Mouse (Mus musculus) adrenal gland, postnatal 25 days (tissue): ENCODE measurements around the gene Mtch1. TPM values are rescaled to one million over a fixed set of nuclear protein-coding genes. Genes with fewer than 3 reads are reported as not detected.
"Not testable (repeated sequence)": the region's sequence is repeated elsewhere in the genome, so short reads cannot be mapped to it uniquely, and the experiment has no call there.

ENCODE experiments used
- DNase-seq: peaks from one replicate; pipeline ENCODE4 v3.0.0; 2021; ENCODE audit warnings: mixed read lengths
- long read RNA-seq: library from polyadenylated mRNA; stranded (forward); transcript quantifications from one replicate; pipeline ENCODE4 v2.0.0, GENCODE M21; 2021
- total RNA-seq: library from RNA; stranded (reverse); gene quantifications from 2 replicates; pipeline ENCODE4 v1.2.3, GENCODE M21; 2021

The Mtch1 gene
- 231 and 242 TPM in 2 replicates for total RNA-seq
- long read RNA-seq, transcript Mtch1-207 (13 exons, 1,093 nt), result minor isoform, 14 of 776 reads
- long read RNA-seq, transcript Mtch1-202 (12 exons, 1,897 nt), result major isoform, 440 of 776 reads
- long read RNA-seq, transcript Mtch1-201 (12 exons, 1,952 nt), result minor isoform, 268 of 776 reads
- long read RNA-seq, transcript Mtch1-218 (1 exons, 2,292 nt), result minor isoform, 6 of 776 reads
- long read RNA-seq, partial matches to known transcripts, result 7 of 776 reads
- long read RNA-seq, other reads (novel, unspliced or antisense), result 24 of 776 reads

DNA sequence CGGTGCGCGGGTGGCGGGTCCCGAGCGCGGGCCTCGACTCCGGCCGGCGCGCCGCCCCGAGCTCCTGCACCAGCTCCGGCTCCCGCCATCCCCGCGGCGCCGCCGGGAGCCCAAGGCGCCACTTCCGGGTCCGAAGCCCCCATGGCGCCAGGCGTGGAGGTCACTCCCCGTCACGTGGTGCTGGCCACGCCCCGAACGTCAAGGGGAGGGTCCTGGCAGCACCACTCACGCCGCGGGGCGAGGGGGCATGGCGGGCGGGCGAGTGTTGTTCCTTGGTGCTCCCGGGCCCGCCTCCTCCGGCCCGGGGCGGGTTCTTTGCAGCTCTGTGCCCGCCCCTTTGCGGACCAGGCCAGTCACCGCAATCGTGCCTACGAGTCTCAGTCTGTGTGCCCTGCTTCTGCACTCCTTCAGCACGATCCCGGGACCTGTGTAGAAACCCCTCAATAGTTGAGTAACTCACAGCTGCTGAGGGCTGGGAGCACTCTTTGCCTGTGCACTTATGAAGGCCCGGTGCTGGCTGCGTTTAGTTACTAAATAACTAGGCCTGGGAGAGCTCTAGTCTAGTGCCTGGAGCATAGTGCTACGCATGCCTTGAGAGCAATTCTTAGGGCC is at the start of gene Mtch1:
Mtch1 (minus strand) TSS at position 290 of the 612 bp plus-strand sequence.
- peak; percentile 100 for DNase-seq

DNA sequence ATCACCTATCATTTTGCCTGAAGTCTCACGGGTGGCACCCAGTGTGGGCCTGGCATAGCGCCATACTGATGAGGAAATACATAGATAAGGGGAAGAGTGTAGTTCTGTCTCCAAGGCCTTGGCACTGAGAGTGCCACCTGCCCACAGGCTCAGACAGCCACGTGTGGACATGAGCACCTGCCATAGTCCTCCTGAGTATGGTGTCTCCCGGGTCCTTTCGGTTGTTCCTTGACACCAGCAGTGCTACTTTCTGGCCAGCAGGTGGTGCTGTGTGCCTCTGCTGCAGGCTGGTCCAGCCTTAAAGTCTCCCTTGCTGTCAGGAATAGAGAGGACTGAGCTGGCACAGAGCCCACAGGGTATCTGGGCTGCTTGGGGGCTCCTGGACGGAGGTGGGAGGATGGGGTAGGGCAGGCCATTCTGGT is 49.1 kb upstream of the Mtch1 start:
- peak; percentile 81 for DNase-seq

DNA sequence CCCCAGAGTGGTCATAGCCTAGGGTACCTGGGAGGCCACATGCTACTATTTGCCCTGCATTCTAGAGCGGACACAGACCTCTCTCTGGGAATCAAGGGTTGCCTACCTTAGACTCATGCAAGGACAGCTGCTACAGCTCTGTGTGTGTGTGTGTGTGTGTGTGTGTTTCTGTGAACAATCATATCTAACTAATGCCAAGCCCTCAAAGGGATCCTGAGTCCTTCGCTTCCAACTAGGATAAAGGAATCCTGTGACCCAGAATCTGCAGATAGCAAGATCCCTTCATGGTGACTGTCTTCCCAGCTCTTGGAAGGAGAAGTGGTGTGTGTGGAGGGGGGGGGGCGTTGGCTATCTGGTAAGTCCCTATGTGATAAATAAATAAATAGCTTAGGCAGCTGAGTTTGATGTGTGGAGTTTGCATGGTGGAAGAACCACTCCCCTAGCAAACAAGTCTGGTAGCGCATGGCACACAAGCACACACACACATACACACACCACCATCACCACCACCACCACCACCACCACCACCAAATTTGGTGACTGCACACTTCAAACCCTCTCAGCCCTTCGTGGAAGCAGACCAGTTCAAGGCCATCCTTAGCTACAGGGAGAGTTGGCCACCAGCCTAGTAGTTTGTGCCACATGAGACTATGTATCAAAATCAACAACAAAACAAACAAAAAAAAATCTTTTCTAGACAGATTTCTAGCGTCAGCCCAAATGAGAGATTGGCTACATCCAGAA is 48.5 kb upstream of the Mtch1 start:
- no peak for DNase-seq

DNA sequence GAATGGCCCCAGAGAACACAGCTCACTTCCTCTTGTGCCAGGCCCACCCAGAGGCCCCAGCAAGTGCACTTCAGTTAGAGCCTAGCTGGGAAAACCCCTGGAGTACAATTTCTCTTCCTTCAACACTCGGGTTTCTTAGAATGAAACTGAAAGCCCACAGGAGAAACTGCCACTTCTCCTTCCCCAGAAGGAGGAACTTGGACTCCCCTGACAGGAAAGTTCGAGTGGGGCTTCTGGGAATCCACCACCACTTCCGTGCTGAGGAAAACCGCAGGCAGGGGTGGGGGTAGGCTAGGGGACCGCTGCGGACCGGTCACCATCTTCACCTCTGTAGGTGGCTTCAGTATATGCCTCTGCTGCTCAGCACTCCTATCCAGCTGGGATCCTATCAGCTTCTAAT is 47.6 kb upstream of the Mtch1 start:
- no peak for DNase-seq

DNA sequence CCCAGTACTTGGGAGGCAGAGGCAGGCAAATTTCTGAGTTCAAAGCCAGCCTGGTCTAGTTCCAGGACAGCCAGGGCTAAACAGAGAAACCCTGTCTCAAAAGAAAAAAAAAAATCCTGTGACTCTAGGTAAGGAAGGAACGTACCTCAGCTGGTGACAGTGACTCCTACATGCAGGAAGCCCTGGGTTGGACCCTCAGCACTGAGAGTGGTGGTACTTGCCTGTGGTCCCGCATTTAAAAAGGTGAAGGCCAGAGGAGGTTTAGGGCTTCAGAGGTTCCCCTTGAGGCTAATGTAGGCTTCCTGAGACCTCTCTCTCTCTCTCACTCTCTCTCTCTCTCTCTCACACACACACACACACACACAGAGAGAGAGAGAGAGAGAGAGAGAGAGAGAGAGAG is 47.0 kb upstream of the Mtch1 start:
- not testable (repeated sequence) for DNase-seq

DNA sequence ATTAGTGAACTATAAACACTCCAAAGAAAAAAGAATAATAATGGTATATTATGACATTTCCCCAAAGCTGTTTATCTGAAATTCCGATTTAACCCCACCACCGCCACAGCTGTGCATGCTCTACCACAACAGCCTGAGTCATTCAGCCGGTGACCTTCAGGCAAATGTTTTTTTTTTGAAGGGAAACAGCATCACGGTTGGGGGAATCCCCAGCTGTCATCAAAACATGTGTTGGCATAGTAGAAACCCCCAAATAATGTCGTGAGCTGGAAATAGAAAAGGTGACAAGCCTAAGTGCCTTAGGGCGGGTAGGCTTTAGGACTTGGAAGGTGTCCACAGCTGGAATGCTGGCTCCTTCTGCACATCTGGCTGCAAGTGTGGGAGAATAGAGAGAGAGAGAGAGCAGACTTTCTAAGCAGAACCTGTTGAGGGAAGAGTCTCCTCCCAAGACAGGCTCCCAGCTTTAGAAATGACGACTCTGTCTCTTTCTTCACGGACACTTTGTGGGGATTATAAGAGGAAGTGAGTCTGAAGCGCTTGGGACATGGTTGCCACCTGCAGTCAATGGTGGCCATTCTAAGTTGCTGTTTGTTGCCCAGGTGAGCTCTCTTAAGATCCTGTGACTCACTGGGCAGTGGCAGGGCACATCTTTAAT is 46.5 kb upstream of the Mtch1 start:
- DNase-seq, result peak; percentile 46

DNA sequence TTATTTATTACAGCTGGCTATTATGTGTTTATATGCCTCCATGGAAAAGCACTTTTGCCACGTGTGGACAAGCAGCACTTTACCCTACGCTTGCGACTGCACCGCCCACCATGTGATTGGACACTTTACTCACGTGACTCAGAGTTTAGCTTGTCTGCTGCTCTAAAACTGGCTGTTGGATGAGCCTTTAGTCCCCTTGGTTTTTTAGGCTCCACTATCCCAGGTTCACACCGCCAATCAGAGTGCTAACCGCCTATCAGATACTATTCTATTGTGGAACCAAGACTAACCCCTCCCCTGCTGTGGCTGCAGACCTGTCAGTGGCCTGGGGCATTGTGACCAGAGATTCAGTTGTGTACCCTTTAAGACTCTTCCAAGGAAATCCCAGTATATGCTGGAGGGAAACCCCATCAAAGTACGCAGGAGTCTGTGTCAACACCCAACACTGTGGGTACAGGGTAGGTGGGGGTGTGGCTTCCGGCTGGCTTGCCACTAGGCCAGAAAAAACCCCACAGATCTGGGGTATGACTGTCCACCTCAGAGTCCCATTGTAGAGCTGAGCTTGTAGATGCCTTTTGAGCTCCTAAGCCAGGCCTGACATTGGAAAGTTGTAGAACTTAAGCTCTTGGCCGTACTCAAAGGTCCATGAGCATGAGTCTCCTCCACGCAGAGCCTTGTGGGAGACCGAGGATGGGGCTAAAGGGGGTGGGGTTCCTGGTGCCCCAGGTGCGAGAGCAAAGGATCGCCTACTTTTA is 45.8 kb upstream of the Mtch1 start:
- no peak for DNase-seq

DNA sequence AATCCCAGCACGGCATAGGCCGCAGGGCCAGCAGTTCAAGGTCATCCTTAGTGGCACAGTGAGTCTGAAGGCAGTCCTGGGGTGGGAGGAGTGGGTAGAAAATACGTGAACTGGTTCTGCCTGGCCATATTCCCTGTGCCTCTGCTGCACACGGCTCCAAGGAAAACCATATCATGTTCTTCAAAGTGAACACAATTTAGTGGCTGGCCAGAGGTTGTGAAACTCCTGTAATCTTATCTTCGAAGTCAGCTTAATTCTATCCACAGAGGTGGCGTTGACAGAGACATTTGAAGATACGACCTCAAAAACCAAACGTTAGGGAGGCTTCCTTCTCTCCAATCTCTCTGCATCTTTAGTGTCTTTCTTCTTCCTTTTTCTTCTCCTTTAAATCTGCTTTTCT is 43.5 kb upstream of the Mtch1 start:
- no peak for DNase-seq

DNA sequence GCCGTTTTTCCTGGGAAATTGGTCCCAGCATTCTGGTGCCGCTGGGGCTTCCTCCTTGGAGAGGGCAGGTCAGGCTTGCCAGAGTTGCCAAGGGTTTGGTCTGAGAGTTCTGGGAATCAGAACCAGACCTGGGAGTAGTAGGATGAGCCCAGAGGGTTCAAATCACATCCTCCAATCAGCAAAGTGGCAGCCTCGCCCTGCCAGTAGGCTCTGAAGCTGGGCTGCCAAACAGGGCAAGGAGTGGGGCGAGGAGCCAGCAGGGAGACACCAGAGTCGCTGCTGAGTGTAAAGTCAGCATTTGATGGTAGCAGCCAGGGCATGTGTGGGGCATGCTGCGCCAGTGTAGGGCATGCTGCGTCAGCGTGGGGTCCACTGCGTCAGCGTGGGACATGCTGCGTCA is 41.2 kb upstream of the Mtch1 start:
- DNase-seq, result peak; percentile 65

DNA sequence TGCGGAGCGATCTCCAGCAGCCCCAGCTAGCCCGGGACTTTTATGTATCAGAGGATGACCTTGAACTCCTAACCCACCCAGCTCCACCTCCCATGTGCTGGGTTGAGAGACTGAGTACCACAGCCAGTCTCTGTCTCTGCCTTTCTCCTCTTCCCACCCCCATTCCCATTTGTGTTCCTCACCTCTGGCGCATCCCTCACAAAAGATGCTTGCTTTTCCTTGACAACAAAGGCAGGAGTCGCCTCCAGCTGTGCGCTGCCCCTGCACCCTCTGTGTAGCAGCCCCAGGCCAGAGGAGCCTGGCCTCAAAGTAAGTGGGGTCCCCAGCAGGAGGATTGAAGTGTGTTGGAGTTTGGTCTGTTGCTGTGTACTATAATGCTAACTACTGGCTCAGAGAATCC is 38.0 kb upstream of the Mtch1 start:
- no peak for DNase-seq

DNA sequence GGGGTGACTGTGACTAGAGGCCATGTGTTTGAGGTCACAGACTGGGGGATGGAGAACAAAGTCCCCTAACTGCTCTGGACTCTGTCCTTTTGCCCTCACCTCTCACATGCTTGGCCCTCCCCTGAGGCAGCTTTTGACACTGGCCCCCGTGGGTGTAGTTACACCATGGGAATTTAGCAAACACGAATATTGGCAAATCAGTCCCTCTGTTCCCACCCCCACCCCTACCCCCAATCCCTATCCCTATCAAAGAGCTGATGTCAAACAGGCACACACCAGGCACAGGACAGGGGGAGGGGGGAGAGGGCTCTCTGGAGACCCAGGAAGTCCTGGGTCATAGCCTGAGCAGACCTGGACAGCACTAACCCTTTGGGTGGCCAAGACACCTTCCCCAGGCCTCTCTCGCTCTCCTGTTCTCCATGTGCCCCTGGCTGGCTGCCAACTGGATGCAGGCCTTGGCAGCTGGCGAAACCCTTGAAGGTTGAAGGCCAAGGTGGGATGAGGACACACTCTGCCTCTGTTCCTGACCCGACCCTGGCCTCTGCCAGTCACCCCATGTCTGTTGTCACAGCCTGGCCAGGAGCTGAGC is 37.2 kb upstream of the Mtch1 start:
- DNase-seq, result peak; percentile 89

DNA sequence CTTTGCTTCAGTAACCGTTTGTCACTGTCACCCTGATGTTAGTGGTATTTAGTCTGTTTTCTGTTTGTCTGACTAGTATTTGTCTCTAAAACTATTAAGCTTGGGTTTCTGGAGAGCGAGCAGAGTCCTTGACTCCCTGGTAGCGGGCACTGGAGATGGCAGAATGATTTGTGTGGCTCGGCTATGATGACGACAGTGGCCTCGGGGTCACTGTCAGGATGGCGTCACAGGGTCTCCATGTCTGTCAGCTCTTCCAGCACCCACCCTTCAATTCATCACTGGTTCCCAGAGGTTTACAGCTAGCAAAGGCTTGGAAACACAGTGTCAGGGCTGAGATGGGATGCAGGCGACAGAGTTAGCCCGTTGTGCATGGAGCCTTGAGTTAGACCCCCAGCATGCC is 36.2 kb upstream of the Mtch1 start:
- peak; percentile 66 for DNase-seq

DNA sequence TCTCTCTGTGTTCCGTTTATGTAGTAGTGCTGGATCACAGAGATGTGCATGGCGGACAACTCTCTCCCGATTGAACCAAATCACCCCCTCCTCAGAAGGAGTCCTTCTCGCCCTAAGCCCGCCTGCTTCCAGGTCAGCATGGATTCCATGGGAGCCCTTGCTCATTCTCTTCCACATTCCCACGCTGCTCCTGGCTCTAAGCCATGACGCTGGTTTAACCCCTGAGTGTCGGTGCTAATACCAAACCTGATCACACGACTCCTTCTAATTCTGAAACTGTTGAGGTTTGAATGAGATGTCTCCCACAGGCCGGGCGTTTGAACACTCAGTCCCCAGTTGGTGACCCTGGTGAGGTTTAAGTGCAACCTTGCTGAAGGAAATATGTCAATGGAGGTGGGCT is 34.7 kb upstream of the Mtch1 start:
- DNase-seq, result no peak

DNA sequence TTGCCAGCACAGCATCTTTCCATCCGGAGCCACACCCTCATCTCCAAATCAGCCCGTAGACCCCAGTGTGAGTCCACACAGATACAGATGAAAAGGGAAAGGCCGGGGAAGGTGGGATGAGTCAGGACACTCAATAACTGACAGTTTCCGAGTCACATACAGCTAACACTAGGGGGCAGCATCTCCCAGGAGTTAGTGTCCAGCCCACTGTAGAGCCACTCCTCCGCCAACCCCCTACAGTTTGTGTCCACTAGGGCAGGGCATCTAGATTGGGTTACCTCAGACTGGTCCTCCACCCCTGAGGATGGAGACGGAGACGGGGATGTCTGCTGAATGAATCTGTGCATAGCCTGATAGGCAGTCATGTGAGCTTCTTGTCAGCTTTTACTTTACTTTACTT is 33.7 kb upstream of the Mtch1 start:
- peak; percentile 78 for DNase-seq

DNA sequence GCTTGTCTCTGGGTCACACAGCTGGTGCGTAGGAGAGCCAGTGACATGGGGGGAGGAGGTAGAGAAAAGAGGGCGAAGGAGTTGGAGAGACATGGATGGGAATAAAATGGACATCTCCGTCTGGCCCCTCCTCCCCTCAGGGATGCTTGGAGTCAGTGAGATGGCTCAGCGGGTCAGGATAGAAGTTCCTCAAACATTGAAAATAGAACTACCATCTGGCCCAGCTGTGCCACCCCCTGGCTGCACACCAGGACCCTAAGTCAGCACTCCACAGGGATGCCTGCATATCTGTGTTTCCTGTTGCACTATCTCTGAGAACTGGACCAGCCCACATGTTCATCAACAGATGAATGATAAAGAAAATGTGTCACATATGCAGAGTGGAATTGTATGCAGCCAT is 32.5 kb upstream of the Mtch1 start:
- DNase-seq, result no peak

DNA sequence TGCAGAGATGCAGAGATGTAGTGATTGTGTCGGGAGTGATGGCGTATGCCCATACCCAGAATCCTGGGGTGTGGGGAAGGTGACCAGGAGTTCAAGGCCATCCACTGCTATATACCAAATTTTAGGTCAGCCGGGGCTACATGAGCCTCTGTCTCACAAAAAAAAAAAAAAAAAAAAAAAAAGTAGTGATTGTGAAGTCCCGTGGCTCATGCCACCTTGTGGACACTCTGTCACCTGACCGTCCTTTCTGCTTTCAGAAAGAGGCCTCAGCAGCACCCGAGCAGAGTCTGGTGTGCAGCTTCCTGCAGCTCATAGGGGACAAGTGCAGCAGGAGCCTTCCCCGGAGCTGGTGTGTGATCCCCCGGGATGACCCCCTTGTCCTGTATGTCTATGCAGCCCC is 30.3 kb upstream of the Mtch1 start:
- DNase-seq, result no peak

DNA sequence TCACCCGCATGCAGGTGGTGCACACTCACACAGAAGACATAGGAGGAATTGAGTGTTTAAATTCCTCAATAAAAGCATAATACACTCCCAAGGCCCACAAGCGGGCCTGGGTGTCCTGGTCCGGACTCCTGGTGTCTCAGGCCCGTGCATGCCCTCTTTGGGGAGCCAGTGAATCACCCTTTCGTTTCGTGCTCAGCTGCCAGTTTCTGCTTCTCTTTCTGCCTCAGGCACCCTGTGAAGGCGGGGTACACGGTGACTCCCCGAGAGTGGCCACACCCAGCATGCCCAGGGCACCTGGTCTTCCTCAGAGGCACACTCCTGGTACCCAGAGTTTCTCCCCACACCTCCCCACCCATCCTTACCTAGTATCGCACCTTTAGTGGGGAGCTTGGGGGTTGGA is 28.1 kb upstream of the Mtch1 start:
- no peak for DNase-seq

DNA sequence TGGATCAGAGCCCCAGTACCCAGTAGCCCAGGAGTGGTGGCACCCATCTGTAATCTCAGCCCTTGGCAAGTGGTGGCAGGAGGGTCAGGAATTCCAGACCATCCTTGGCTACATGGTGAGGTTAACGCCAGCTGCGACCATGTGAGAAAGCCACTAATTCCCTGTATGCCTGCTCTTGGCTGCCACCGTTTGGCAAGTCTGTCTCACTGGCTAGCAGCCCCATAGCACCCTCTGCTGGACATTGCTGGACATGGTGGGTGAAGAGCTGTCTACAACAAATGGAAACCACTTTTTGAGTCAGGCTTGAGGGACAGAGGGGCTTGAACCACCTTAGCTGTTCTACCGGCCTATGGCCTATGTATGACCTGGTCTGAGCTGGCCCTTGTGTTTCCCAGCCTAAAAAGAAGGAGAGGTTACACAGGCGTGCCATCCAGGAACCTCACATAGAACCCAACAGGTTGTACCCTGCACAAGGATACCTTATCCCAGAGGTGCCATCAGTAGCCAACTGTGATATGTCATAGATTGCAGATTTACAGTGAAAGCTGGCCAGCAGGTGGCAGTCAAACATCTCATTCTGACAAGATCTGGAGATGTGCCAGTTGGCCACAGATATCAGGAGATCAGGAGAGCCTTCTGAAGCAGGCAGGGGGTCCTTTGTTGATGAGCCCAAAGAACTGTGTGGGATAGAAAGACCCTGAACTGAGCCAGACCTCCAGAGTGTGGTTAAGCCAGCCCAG is 23.4 kb upstream of the Mtch1 start:
- DNase-seq, result peak; percentile 90

DNA sequence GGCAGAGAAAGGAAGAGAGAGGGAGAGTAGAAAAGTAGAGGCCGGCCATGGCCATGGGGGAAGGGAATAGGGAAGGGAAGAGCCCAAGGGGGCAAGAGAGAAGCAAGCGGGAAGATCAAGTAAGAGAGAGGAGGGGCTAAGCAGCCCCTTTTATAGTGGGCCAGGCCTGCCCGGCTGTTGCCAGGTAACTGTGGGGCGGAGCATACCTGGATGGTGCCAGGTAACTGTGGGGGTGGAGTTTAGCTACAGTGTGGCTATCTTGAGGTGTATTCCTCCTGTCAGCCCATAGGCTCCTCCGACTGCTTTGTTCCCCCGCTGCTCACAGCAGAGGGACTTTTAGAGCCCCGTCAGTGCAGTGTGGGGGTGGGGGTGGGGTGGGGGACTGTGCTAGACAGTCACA is 21.0 kb upstream of the Mtch1 start:
- no peak for DNase-seq

DNA sequence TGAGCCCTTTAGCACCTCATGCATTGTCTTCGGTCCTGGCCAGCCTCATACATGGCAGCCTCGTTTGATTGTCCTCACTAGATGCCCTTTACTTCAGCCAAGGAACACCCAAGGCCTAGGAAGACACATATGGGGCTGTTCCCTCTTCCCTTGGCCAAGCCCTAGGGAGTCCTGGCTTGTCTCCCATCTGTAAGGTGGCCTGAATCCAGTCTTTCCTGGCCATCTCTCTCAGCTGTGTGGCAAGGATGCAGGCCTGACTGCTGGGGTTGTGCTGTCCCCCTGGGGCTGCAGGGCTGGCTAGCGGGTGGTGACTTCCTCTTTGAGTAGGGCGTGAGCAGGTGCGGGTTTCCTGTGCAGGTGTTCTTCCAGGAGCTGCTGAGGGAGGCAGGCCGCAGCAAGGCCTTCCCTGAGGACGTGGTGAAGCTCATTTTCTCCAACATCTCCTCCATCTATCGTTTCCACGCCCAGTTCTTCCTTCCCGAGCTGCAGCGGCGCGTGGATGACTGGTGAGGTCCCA is 17.4 kb upstream of the Mtch1 start:
- DNase-seq, result no peak

DNA sequence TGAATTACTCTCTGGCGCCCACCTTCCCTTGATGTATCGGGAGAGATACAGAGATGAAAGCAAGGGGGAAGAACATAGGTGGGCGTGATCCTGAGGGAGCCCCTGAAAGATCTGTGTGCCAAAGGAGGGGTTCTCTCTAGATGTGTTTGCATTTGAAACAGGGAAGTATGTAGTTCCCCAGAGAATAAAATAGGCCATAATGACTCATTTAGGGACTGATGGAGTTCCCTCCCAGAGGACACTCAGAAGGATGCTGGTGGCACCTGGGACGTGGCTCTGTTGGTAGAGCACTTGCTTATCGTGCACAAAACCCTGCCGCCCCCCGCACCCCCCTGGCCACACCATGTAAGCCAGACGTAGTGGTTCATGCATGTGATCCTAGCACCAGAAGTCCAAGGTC is 15.4 kb upstream of the Mtch1 start:
- DNase-seq, result no peak
